Mouse (Mus musculus) ES-E14 (cell line): ENCODE results near the gene Slc43a2.

Source experiments
- CHD2 ChIP-seq: IDR thresholded peaks from 2 replicates; pipeline ENCODE4 v1.6.1; 2014; ENCODE audit warnings: mild to moderate bottlenecking, low read depth, low read length, inconsistent platforms
- MAFK ChIP-seq: IDR thresholded peaks from 2 replicates; pipeline ENCODE4 v1.6.1; 2014; ENCODE audit warnings: mild to moderate bottlenecking, low read depth, low read length, inconsistent platforms; ENCODE audit not compliant: insufficient read depth
- ZNF384 ChIP-seq: IDR thresholded peaks from 2 replicates; pipeline ENCODE4 v1.6.1; 2012; ENCODE audit warnings: low read depth, low read length, inconsistent platforms

DNA sequence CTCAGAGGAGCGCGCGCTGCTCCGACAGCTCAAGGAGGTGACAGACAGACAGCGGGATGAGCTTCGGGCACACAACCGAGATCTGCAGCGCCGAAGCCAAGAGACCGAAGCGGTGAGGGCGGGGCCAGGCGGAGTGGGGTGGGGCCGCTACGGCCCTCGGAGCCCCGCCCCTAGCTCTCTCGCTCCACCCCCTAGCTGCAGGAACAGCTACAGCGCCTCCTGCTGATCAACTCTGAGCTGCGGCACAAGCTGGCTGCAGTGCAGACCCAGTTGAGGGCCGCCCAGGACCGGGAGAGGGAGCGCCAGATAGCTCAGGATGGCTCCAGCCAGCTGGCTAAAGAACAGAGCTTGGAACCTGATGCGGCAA is 20.9 kb upstream of the Slc43a2 start:
- TF ChIP-seq CHD2 (no peak), MAFK (no peak), ZNF384 (peak; percentile 48; the same call in 1 of the 2 replicates)
